Mouse (Mus musculus): Measurements from ENCODE around the gene Ivd. TPM values are rescaled to one million over a fixed set of nuclear protein-coding genes. Genes with fewer than 3 reads are reported as not detected.

Ivd gene
- total RNA-seq, 2 experiments from 2014 or later: 410 to 473 TPM

- DNase-seq: no peak
Observed at GRCm38 (mm10) chr2:118881956-118882355, 20.2 kb downstream of the Ivd start.

DNA sequence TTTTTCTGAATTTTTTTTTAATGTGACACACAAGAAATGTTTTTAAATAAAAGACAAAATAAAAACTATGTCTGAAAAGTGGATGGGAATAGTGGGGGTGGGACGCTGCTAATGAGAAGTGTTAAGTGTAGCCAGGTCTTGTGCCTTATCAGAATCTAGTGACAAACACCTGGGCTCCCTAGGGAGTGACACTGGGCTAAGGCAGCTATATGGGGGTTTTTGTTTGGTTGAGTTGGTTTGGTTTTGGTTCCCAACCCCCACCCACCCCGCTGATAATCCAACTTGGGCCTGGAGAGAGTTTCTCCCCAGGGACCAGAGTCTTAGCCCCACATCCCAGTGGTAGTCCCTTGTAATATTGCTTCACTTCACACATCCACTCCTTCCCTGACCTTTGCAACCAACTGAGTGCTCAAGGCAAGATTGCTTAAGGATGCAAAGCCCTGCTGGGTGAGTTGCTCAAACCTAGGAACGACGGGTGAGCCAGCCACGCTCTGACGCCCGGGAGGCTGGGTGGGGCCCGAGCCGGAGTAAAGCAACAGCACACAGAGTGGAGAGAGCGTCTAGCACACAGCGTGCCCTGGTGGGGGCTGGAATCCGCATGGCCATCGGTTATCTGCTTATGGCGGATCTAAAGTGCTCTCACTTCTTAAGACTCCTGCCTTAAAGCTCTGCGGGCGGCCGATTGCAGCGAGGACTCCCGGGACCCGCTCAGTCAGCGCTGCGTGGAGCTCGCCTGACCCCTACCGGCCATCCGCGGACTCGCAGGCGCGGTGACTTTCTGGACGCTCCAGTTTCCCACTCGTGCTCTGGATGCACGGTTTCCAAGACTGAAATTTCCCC lies 21.3 kb downstream of the Ivd start:
- peak; percentile 84 to 96 for DNase-seq

- no peak for DNase-seq
Observed at GRCm38 (mm10) chr2:118887440-118887839, 25.7 kb downstream of the Ivd start.

- DNase-seq: peak in 1 of 2 experiments; percentile 45
Observed at GRCm38 (mm10) chr2:118887845-118888548, 26.2 kb downstream of the Ivd start.

- no peak for DNase-seq
Observed at GRCm38 (mm10) chr2:118891173-118891572, 29.4 kb downstream of the Ivd start.

- DNase-seq: peak; percentile 49 to 63
Observed at GRCm38 (mm10) chr2:118895990-118896913, 34.5 kb downstream of the Ivd start.

DNA sequence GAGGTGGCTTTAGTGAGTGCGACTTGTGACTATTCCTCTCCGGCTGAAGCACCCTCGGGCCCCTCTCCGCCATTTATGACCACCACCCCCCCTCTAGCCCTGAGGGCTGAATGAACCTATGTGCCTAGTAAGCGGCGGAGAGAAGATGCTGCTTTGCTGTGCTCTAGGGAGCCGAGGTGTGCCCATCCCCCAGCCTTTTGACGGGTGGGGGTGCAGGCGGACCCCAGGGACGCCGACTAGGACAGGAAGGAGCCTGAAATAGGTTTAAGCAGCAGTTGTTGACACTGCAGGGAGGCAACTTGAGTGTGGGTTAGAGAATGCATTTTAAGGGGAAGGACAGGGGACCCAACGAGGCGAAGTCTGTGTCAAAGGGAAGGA lies 35.1 kb downstream of the Ivd start:
- DNase-seq: peak; percentile 20 to 42

GRCm38 (mm10) chr2:118897392-118897791 lies 35.6 kb downstream of the Ivd start:
- no peak for DNase-seq

DNA sequence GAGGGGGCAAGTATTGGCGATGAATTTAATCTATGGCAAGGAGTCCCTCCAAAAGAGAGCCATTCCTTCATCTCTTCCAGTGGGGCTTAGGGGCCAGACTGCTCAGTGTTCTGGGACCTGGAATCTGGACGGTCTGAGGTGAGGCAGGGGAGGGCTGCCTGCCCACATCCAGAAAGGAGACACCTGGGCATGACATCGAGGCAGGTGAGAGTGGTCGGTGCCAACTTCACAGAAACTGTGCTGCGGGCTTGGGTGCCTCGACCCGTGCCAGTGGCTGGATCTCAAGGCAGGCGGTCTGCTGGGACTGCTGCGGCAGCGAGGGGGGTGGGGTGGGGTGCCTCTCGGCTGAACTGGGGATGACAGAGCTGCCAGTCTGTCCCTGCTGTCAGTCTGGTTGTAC lies 36.1 kb downstream of the Ivd start:
- DNase-seq: no peak

GRCm38 (mm10) chr2:118898771-118899170 lies 37.0 kb downstream of the Ivd start:
- no peak for DNase-seq

- no peak for DNase-seq
Observed at GRCm38 (mm10) chr2:118899306-118899705, 37.6 kb downstream of the Ivd start.

DNA sequence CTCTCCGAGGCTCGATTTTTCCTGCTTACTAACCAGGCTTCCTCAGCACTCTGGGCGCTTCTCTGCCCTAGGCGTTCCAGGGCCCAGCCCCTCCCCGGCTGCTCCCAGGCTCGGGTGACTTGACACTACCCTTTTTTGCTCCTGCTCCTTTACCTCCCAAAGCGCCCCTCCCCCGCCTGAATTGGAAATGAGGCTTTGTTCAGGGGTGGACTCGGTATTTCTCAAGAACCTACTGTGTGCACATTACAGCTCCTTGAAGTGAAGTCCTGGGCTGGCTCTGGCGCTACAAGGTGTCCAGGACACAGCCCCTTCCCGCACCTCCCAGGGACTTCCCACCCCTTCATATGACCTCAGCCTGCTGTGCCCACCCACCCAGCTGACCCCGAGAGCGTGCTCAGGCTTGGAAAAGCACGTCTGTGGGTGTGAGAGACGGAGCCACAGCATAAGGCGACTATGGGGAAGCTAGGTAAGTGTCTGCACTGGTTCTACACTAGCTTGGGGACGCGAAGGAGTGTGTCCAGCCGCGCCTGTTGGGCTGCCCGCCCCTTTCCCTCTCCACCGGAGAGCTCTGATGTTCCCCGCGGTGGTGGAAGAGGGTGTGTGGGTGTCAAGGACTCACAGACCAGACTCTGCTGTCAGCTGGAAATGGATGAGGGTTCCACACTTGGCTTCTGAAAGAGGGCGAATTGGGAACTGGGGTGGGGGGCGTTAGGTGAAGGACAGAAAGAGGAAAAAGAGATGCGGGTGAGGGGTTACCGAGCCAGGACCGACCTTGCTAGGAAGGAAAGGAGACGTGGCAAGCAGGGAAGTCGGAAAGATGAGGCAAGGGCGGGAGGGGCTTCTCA lies 38.4 kb downstream of the Ivd start, which contains the start of gene Bahd1:
TSS of gene Bahd1 (plus strand) at position 397 of the 845 bp plus-strand sequence.
- DNase-seq: peak; percentile 37 to 55

GRCm38 (mm10) chr2:118900826-118901140 lies 39.0 kb downstream of the Ivd start:
- no peak for DNase-seq

DNA sequence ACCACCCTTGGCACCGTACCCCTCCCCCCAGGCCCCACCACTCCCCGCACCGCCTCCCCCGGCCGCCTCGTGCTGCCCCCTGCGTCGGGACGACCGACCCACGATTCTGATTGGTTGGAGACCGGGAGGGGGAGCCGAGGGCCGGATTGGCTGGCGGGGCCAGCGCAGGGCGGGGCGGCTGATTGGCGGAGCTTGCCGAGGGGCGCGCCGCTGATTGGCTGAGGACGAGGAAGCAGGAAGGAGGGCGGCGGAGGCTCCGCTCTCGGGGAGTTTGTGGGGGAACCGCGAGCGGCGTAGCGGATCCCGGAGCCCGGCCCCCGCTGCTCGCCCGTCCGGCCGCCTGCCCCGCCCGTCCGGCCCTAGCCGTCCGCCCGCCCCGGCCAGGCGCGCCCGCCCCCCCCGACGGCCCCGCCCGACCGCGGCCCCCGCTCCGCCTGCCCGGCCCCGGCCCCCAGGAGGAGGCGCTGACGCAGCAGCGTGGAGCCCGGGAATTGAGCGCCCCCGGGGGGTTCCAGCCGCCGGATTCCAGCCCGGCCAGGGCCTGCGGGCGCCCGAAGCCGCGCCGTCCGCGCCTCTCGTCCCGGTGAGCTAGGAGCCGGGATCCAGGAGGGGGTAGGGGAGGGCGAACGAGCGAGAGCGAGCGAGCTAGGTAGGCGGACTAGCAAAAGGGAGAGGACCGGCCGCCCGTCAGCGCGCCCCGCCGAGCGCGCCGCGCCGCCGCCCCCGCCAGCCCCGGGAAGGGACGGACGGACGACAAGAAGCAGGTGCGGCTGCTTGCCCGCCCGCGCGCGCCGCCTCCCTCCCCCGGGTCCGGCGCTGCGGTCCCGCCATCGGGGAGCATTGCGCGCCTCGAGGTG lies 39.6 kb downstream of the Ivd start:
- DNase-seq: peak; percentile 96 to 99

DNA sequence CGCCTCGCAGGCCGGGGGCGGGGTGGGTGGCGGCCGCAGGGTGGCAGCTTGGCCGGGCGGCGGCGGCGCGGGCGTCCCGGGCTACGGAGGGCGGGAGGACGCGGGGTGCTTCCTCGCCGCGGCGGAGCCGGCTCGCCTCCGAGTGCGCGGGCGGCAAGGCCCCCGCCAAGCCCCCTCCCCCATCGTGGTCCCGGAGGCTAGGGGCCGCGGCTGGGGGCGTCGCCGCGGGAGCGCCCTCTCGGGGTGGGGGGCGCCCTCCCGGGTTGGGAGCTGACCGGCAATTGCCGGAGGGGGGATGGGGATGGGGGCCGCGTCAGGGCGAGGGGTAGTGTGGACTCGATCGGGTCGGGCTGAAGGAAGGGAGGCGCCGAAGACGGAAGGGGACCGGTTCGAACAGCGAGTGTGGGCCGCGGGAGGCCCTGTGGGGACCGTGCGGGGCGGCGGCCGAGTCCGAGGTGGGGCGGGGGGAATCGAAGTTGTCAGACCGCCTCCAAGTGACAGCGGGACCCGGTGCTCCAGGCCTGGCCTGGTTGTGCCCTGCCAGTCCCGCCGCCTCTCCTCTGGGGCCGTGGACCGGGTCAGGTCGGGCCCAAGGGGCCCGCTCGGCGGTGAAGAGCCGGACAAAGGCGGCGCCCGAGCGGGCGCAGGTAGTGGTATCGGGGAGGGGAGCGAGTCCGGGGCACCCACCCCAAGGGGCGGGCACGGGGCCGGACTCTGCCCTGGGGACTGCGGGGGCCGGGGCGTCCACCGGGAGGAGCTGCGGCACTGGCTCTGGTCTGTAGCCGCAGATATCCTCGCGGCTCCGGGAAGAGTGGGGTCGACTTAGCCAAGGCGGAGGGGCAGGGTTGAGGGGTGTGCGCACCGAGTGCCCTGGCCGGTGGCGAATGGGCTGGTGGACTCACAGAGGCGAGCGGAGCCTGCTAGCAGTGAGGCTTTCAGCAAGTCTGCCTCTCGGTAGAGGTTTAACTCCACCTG lies 40.6 kb downstream of the Ivd start:
- peak; percentile 58 to 67 for DNase-seq

DNA sequence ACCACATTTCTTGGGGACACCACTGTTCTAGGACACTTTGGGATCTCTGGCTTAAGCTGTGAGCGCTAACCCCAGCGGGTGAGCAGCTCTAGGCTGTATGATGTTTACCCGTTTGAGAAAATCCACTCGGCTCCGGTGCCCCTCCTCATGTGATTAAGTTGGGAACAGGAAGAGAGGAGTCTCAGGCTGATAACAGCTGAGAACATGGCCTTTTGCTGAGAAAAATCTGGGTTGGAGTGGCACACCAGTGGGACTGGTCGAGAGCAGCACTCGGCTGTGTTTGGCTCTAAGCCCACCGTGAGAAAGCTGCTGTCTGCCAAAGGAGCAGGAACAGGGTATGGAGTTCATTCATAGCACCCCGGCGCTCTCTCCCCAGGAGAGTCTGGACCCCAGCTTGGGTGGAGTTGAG lies 41.6 kb downstream of the Ivd start:
- DNase-seq: peak; percentile 42 to 59

DNA sequence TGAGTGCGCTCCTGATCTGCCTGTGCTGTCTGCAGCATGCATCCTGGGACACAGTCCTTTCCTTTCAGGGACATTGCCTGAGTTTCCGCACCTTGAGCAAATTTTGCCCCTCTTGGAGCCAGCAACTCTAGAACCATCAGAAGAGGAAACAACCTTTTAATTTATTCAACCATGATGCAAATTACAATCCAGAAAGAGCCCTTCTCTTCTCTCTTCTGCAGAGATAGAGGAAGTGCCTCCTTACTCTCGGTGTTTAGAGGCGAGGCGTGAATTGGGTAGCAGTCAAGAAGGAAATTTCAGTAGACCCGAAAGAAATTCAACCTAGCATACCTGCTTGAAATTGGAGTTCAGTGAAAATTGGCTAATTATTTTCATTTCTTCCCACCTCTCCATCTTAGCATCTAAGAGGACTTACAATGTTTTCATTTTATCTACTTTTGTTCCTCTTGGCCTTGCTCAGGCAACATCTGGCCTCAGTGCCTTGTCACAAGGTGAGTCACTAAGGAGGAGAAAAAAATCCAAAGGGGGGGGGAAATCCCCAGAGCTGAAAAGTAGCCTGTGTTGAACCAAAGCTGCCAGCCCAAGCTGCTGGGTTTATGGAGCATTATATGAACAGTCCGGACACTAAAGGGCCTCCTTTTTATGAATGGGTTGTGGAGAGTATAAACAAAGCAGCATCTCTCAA lies 43.8 kb downstream of the Ivd start:
- no peak for DNase-seq

GRCm38 (mm10) chr2:118906118-118906492 lies 44.4 kb downstream of the Ivd start:
- peak in 1 of 2 experiments; percentile 43 for DNase-seq

DNA sequence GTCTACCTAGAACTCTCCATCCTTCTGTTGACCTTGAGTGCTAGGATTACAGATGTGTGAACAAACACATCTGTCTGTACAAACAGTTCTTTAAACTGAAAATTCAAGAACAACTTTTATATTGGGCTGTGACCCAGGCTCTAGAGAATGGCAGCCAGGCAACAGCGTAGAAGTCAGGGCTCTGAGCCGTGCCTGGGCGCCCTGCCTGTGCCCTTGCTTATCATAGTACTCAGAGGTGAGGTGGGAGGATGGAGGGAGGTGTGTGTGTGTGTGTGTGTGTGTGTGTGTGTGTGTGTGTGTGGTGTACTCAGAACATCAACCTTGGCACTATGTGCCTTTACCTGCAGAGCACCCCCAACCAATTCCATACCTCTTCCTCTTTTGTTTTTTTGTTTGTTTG lies 46.0 kb downstream of the Ivd start:
- peak; percentile 50 to 59 for DNase-seq
